Mouse (Mus musculus): ENCODE data around the gene Hal.

- TF ChIP-seq CTCF (IDR thresholded peaks at IDR 0.05; ENCODE audit: insufficient read depth, low read depth, low read length), result no peak
- no peak for TF ChIP-seq POLR2A (IDR thresholded peaks at IDR 0.05; ENCODE audit: insufficient read depth, low read depth, low read length)
These were observed 28.5 kb upstream of the Hal start for GRCm38 (mm10) chr10:93460106-93460505.

Data from olfactory bulb, adult 2 months (tissue).